Mouse (Mus musculus): Measurements from ENCODE around the gene Polr1b. TPM values are rescaled to one million over a fixed set of nuclear protein-coding genes. Genes with fewer than 3 reads are reported as not detected.

The Polr1b gene
- total and polyA plus RNA-seq, 2 experiments: 7.7 to 15.7 TPM

DNA sequence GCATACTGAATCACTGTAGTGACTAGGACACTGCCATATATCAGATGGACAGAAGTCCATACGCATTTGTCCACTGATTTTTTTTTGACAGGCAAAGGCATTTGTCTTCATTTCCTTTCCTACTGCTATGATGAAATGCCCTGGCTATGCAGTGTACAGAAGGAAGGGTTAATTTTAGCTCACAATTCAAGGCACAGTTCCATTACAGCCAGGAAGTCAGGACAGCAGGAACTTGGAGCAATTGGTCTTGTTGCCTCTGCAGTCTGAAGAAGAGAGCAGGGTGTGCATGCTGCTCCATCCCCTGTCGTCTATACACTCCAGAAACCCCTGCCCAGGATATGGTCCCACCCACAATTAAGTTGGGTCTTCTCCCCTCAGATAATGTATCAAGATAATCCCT lies 21.6 kb upstream of the Polr1b start:
- no peak overlapping the region for H3K4me3 ChIP-seq (ENCODE audit: insufficient read depth, low read depth, low read length)
- peaks cover 5% of the 10 kb centered on the region for H3K36me3 ChIP-seq (ENCODE audit: control insufficient read depth, insufficient read depth, low read length)
- no peak overlapping the region for H3K27ac ChIP-seq (replicated peaks; ENCODE audit: insufficient read depth, low read depth, low read length)
- no peak for DNase-seq (ENCODE audit: extremely low read depth, low read depth, low spot score)
- H3K79me2 ChIP-seq (ENCODE audit: control insufficient read depth, insufficient read depth, low read length): no peaks in the 10 kb centered on the region
- no peak overlapping the region for H3K9ac ChIP-seq (ENCODE audit: low read depth, low read length)
- WGBS: 87% methylated on average over 2 of the region's 2 CpGs
- H3K4me1 ChIP-seq (ENCODE audit: control insufficient read depth, insufficient read depth, low read length): no peaks in the 10 kb centered on the region
- no peaks in the 10 kb centered on the region for H3K27me3 ChIP-seq (ENCODE audit: control insufficient read depth, insufficient read depth, low read length)
- no peak for TF ChIP-seq CTCF (IDR thresholded peaks at IDR 0.05; ENCODE audit: low read depth, low read length)
- no peak for TF ChIP-seq POLR2A (IDR thresholded peaks at IDR 0.05; ENCODE audit: extremely low read depth, insufficient read depth, low read length)

DNA sequence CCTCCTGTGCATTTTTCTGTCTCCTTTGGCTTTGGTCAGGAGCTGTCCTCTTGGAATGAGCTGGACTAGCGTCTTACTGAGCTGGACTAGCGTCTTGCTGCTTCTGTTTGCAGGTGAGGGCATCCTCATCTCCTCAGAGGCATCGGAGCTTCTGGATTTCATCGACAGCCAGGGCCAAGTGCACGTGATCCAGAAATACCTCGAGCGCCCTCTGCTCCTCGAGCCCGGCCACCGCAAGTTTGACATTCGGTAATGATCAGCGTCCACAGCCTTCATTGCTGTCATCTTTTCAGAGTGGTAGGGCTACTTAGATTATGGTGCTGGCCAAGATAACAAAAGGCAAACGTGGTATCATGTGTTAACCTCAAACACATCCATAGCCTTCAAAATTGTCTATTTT lies 19.7 kb upstream of the Polr1b start:
- no peak for DNase-seq (ENCODE audit: extremely low read depth, low read depth, low spot score)
- peak; percentile 30; the same call in 1 of the 2 replicates for TF ChIP-seq CTCF (IDR thresholded peaks at IDR 0.05; ENCODE audit: low read depth, low read length)
- no peak for TF ChIP-seq POLR2A (IDR thresholded peaks at IDR 0.05; ENCODE audit: extremely low read depth, insufficient read depth, low read length)
- Histone ChIP-seq H3K36me3 (ENCODE audit: control insufficient read depth, insufficient read depth, low read length) (peaks cover 5% of the 10 kb centered on the region), H3K27me3 (ENCODE audit: control insufficient read depth, insufficient read depth, low read length) (no peaks in the 10 kb centered on the region), H3K27ac (replicated peaks; ENCODE audit: insufficient read depth, low read depth, low read length) (no peak overlapping the region), H3K79me2 (ENCODE audit: control insufficient read depth, insufficient read depth, low read length) (no peaks in the 10 kb centered on the region), H3K4me3 (ENCODE audit: insufficient read depth, low read depth, low read length) (no peak overlapping the region), H3K9ac (ENCODE audit: low read depth, low read length) (no peak overlapping the region), H3K4me1 (ENCODE audit: control insufficient read depth, insufficient read depth, low read length) (no peaks in the 10 kb centered on the region)
- WGBS: 67% methylated on average over 13 of the region's 13 CpGs

DNA sequence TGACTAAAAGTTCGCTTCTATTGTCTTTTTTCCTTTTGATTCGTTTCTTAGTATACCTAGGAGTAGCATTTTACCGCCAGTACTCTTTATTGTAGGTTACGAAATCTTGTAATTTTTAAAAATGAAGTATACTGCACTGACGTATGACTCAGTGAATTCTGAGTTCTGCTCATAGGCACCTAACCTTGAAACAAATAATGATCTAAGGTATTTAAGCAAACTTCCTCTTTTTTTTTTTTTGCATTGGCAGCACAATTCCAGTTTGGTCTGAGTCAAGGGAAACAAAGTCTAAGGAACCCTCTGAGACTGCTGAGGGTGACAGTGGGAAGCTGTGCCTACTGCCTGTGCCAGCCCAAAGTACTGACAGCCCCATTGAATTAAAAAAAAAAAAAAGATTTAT lies 17.3 kb upstream of the Polr1b start:
- WGBS: 93% methylated on average over 5 of the region's 5 CpGs
- no peaks in the 10 kb centered on the region for H3K4me1 ChIP-seq (ENCODE audit: control insufficient read depth, insufficient read depth, low read length)

DNA sequence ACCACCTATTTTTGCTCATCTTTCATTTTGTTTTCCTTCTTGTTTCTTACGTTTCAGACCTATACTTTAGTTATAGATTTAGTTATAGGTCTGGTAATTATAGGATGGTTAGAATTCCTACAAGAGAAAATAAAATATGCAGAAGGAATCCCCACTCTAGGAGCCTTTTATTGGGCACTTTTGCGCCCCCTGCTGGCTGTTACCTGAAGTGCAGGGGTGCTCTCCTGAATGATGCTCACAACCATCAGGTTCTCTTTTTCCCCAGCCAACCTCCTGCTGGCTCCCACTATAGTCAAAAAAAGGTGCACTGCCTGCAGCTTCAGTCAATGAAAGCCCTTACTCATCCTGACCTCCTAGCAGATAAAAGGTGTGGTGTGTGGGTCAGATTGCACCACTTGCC lies 15.8 kb upstream of the Polr1b start:
- H3K27ac ChIP-seq (replicated peaks; ENCODE audit: insufficient read depth, low read depth, low read length): no peak overlapping the region
- no peak overlapping the region for H3K4me3 ChIP-seq (ENCODE audit: insufficient read depth, low read depth, low read length)
- no peaks in the 10 kb centered on the region for H3K27me3 ChIP-seq (ENCODE audit: control insufficient read depth, insufficient read depth, low read length)
- 63% methylated on average over 2 of the region's 2 CpGs for WGBS
- peak; percentile 10 for DNase-seq (ENCODE audit: extremely low read depth, low read depth, low spot score)
- TF ChIP-seq POLR2A (IDR thresholded peaks at IDR 0.05; ENCODE audit: extremely low read depth, insufficient read depth, low read length) (no peak), CTCF (IDR thresholded peaks at IDR 0.05; ENCODE audit: low read depth, low read length) (peak; percentile 74)
- no peak overlapping the region for H3K9ac ChIP-seq (ENCODE audit: low read depth, low read length)
- no peaks in the 10 kb centered on the region for H3K79me2 ChIP-seq (ENCODE audit: control insufficient read depth, insufficient read depth, low read length)
- H3K36me3 ChIP-seq (ENCODE audit: control insufficient read depth, insufficient read depth, low read length): peaks cover 5% of the 10 kb centered on the region
- no peaks in the 10 kb centered on the region for H3K4me1 ChIP-seq (ENCODE audit: control insufficient read depth, insufficient read depth, low read length)

More for the DNA sequence above, 17.3 kb upstream of the Polr1b start:
- no peaks in the 10 kb centered on the region for H3K79me2 ChIP-seq (ENCODE audit: control insufficient read depth, insufficient read depth, low read length)
- H3K27ac ChIP-seq (replicated peaks; ENCODE audit: insufficient read depth, low read depth, low read length): no peak overlapping the region
- no peak for DNase-seq (ENCODE audit: extremely low read depth, low read depth, low spot score)
- H3K27me3 ChIP-seq (ENCODE audit: control insufficient read depth, insufficient read depth, low read length): no peaks in the 10 kb centered on the region
- TF ChIP-seq CTCF (IDR thresholded peaks at IDR 0.05; ENCODE audit: low read depth, low read length): no peak
- no peak for TF ChIP-seq POLR2A (IDR thresholded peaks at IDR 0.05; ENCODE audit: extremely low read depth, insufficient read depth, low read length)
- H3K36me3 ChIP-seq (ENCODE audit: control insufficient read depth, insufficient read depth, low read length): peaks cover 5% of the 10 kb centered on the region
- no peak overlapping the region for H3K4me3 ChIP-seq (ENCODE audit: insufficient read depth, low read depth, low read length)
- no peak overlapping the region for H3K9ac ChIP-seq (ENCODE audit: low read depth, low read length)

DNA sequence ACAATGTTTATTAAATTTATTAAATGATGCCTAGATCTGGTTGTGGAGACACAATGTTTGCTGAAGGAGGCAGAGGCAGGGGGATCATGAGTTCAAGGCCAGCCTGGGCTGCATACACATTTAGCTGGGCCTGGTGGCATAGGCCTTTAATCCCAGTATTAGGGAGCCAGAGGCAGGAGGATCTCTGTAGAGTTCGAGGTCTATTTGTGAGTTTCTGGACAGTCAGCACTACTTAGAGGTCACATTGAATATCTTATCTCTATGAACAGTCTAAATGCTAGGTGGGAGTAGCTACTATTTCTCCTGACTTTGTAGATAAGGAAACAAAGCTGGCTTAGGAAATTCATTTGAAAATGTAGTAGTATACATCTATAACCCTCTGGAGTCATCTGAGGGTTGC lies 13.3 kb upstream of the Polr1b start:
- Histone ChIP-seq H3K36me3 (ENCODE audit: control insufficient read depth, insufficient read depth, low read length) (no peaks in the 10 kb centered on the region), H3K4me3 (ENCODE audit: insufficient read depth, low read depth, low read length) (no peak overlapping the region), H3K79me2 (ENCODE audit: control insufficient read depth, insufficient read depth, low read length) (no peaks in the 10 kb centered on the region), H3K4me1 (ENCODE audit: control insufficient read depth, insufficient read depth, low read length) (no peaks in the 10 kb centered on the region), H3K9ac (ENCODE audit: low read depth, low read length) (no peak overlapping the region), H3K27me3 (ENCODE audit: control insufficient read depth, insufficient read depth, low read length) (no peaks in the 10 kb centered on the region), H3K27ac (replicated peaks; ENCODE audit: insufficient read depth, low read depth, low read length) (no peak overlapping the region)
- WGBS: 74% methylated on average over 1 of the region's 1 CpGs
- DNase-seq (ENCODE audit: extremely low read depth, low read depth, low spot score): no peak
- TF ChIP-seq POLR2A (IDR thresholded peaks at IDR 0.05; ENCODE audit: extremely low read depth, insufficient read depth, low read length): no peak
- no peak for TF ChIP-seq CTCF (IDR thresholded peaks at IDR 0.05; ENCODE audit: low read depth, low read length)

DNA sequence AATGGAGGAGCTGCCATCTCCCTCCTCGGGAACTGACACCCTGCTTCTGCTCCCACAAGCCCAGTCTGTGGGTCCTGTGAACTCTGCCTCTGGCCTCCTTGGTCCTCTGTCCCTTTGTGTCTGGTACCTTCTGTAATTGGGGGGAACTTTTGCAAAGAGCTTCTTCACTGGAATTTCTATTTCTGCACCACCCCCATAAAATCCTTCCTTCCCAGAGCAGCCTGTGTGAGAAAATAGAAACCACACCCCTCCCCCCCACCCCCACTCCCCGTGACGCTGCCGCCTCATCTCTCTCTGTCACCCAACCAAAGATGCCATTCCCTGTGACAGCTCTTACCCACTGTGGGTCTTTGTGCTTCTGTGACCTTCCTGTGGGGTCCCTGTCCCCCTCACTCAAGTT lies 10.4 kb upstream of the Polr1b start:
- peaks cover 4% of the 10 kb centered on the region for H3K4me1 ChIP-seq (ENCODE audit: control insufficient read depth, insufficient read depth, low read length)
- TF ChIP-seq CTCF (IDR thresholded peaks at IDR 0.05; ENCODE audit: low read depth, low read length) (no peak), POLR2A (IDR thresholded peaks at IDR 0.05; ENCODE audit: extremely low read depth, insufficient read depth, low read length) (no peak)
- no peaks in the 10 kb centered on the region for H3K79me2 ChIP-seq (ENCODE audit: control insufficient read depth, insufficient read depth, low read length)
- no peaks in the 10 kb centered on the region for H3K36me3 ChIP-seq (ENCODE audit: control insufficient read depth, insufficient read depth, low read length)
- no peak overlapping the region for H3K4me3 ChIP-seq (ENCODE audit: insufficient read depth, low read depth, low read length)
- no peaks in the 10 kb centered on the region for H3K27me3 ChIP-seq (ENCODE audit: control insufficient read depth, insufficient read depth, low read length)
- H3K9ac ChIP-seq (ENCODE audit: low read depth, low read length): no peak overlapping the region
- DNase-seq (ENCODE audit: extremely low read depth, low read depth, low spot score): no peak
- 88% methylated on average over 4 of the region's 4 CpGs for WGBS
- H3K27ac ChIP-seq (replicated peaks; ENCODE audit: insufficient read depth, low read depth, low read length): no peak overlapping the region
